Mouse (Mus musculus): ENCODE measurements at regions not wholly inside any gene's neighbourhood (a gene's known extent, or its start where the extent isn't known, plus 50 kb on each side); places are given as distances from the start of the nearest gene placed in this dataset.

GRCm38 (mm10) chr10:126815730-126816129 is 85.4 kb downstream of the Atp23 start:
- no peak for DNase-seq

- DNase-seq: no peak
These were observed 86.2 kb downstream of the Atp23 start for GRCm38 (mm10) chr10:126814968-126815367.

- DNase-seq: no peak
These were observed 88.0 kb downstream of the Atp23 start for GRCm38 (mm10) chr10:126813051-126813593.

GRCm38 (mm10) chr10:126812243-126812755 is 88.9 kb downstream of the Atp23 start:
- no peak for DNase-seq

- no peak for DNase-seq
These were observed 90.6 kb downstream of the Atp23 start for GRCm38 (mm10) chr10:126810346-126811095.

- no peak for DNase-seq
These were observed 91.6 kb downstream of the Atp23 start for GRCm38 (mm10) chr10:126809587-126809986.

GRCm38 (mm10) chr10:126806881-126807280 is 94.3 kb downstream of the Atp23 start:
- no peak for DNase-seq

GRCm38 (mm10) chr10:126802732-126803131 is 98.4 kb downstream of the Atp23 start:
- DNase-seq: no peak

GRCm38 (mm10) chr10:126799393-126799792 is 101.8 kb downstream of the Atp23 start:
- DNase-seq: no peak

- no peak for DNase-seq
These were observed 108.0 kb downstream of the Atp23 start for GRCm38 (mm10) chr10:126793136-126793535.

- no peak for DNase-seq
These were observed 108.8 kb downstream of the Atp23 start for GRCm38 (mm10) chr10:126792371-126792835.

- no peak for DNase-seq
These were observed 112.9 kb downstream of the Atp23 start for GRCm38 (mm10) chr10:126788277-126788676.

- DNase-seq: no peak
These were observed 118.0 kb downstream of the Atp23 start for GRCm38 (mm10) chr10:126783161-126783560.

GRCm38 (mm10) chr10:126776603-126777002 is 124.6 kb downstream of the Atp23 start:
- no peak for DNase-seq

GRCm38 (mm10) chr10:126775946-126776345 is 125.2 kb downstream of the Atp23 start:
- DNase-seq: no peak

GRCm38 (mm10) chr10:126770446-126771020 is 130.6 kb downstream of the Atp23 start:
- no peak for DNase-seq

GRCm38 (mm10) chr10:126765648-126766047 is 135.5 kb downstream of the Atp23 start:
- DNase-seq: no peak

- DNase-seq: no peak
These were observed 136.4 kb downstream of the Atp23 start for GRCm38 (mm10) chr10:126764740-126765139.

- no peak for DNase-seq
These were observed 137.2 kb downstream of the Atp23 start for GRCm38 (mm10) chr10:126763976-126764375.

- DNase-seq: no peak
These were observed 142.5 kb downstream of the Atp23 start for GRCm38 (mm10) chr10:126758682-126759081.

GRCm38 (mm10) chr10:126753201-126753600 is 148.0 kb downstream of the Atp23 start:
- DNase-seq: no peak

- DNase-seq: no peak
These were observed 148.5 kb downstream of the Atp23 start for GRCm38 (mm10) chr10:126752699-126753098.

GRCm38 (mm10) chr10:126748696-126749466 is 152.3 kb downstream of the Atp23 start:
- no peak for DNase-seq

Data from thymus, adult 18-20 months (tissue).